ENCODE assay signal across 8 mouse cellular contexts in the genomic region with DNA sequence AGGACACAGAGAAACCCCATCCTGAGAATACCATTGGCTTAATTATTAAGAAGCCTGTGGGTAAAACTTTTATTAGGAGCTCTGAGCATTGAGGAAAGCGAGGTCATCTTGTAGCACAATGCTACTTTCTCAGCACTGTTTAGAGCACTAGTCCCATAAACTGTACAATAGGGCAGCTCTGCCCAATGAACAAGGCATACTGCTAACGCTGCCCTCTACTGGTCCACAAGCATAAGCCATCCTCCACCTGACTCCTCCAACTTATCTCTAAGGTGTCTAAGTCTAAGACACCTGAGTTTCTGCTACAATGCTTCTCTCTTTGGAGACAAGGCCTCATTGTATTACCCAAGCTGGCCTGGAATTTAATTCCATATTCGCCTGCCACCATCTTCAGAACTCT. TPM values are rescaled to one million over a fixed set of nuclear protein-coding genes. Genes with fewer than 3 reads are reported as not detected.
DNase-seq lines count a peak whose midpoint lies in the region; ATAC-seq and TF ChIP-seq lines count a peak whose summit lies in the region.
"Had no signal": no experiment of that assay in that cellular context is flagged by ENCODE, and none has a peak within 500 bp of the region (broad histone marks: within the 10 kb centered on the region; RNA-seq: fewer than 3 reads in every experiment).

No protein-coding gene starts in this region.

- H3K4me3 ChIP-seq in limb, embryonic 14.5 days (replicated peaks; ENCODE audit: low read length) = no peak overlapping the region
- no peak overlapping the region for H3K4me3 ChIP-seq in limb, embryonic 10.5 days
- H3K4me3 ChIP-seq in hindbrain, postnatal 0 days (ENCODE audit: low read length) = no peak overlapping the region

- WGBS in limb, embryonic 14.5 days = 73% methylated on average over 3 of the region's 3 CpGs
- WGBS in limb, embryonic 10.5 days = 78% methylated on average over 3 of the region's 3 CpGs
- 77% methylated on average over 3 of the region's 3 CpGs for WGBS in hindbrain, postnatal 0 days

- H3K9ac ChIP-seq in limb, embryonic 14.5 days (ENCODE audit: low read depth, low read length, severe bottlenecking) = no peak overlapping the region
- no peak overlapping the region for H3K9ac ChIP-seq in hindbrain, postnatal 0 days (replicated peaks; ENCODE audit: low read length)

- H3K27ac ChIP-seq in limb, embryonic 14.5 days (replicated peaks; ENCODE audit: low read depth, low read length) = no peak overlapping the region
- H3K27ac ChIP-seq in limb, embryonic 10.5 days = no peak overlapping the region
- no peak overlapping the region for H3K27ac ChIP-seq in hindbrain, postnatal 0 days
- H3K27ac ChIP-seq: macrophage had no signal

- TF ChIP-seq POLR2A in limb, embryonic 14.5 days (IDR thresholded peaks at IDR 0.05; ENCODE audit: borderline replicate concordance, extremely low read depth, insufficient read depth, insufficient read length) = no peak

- H3K36me3 ChIP-seq in limb, embryonic 14.5 days (ENCODE audit: control insufficient read depth, insufficient read depth, low read length) = peaks cover 82% of the 10 kb centered on the region
- H3K36me3 ChIP-seq in limb, embryonic 10.5 days = peaks cover 93% of the 10 kb centered on the region
- peaks cover 38% of the 10 kb centered on the region for H3K36me3 ChIP-seq in hindbrain, postnatal 0 days (ENCODE audit: insufficient read depth, low read length)

- H3K27me3 ChIP-seq in limb, embryonic 14.5 days (ENCODE audit: control insufficient read depth, insufficient read depth, low read length) = no peaks in the 10 kb centered on the region
- H3K27me3 ChIP-seq in limb, embryonic 10.5 days (ENCODE audit: low read depth, poor library complexity, severe bottlenecking) = no peaks in the 10 kb centered on the region
- H3K27me3 ChIP-seq in hindbrain, postnatal 0 days (ENCODE audit: insufficient read depth, low read length) = no peaks in the 10 kb centered on the region

- peak; percentile 14; the same call in 1 of the 2 replicates for ATAC-seq in limb, embryonic 14.5 days (ENCODE audit: low FRiP score, low read depth)
- ATAC-seq in hindbrain, postnatal 0 days = no peak
- peak; percentile 59; the same call in 1 of the 2 replicates for ATAC-seq in neutrophil, adult 5-6 weeks (ENCODE audit: extremely low read depth, insufficient number of reproducible peaks, low FRiP score, poor library complexity, severe bottlenecking)

- no peak for DNase-seq in limb, embryonic 14.5 days (ENCODE audit: low spot score)
- DNase-seq in limb, embryonic 10.5 days (ENCODE audit: low spot score) = no peak
- DNase-seq in T-cell, adult 2 months (ENCODE audit: low spot score) = peak; percentile 57
- peak; percentile 66 for DNase-seq in hindbrain, postnatal 0 days (ENCODE audit: low spot score)
- DNase-seq in adrenal gland, postnatal 4 days (ENCODE audit: low spot score in 2 of 2) = no peak
- no peak for DNase-seq in gastrocnemius, postnatal 10 days

- no peak overlapping the region for H3K4me2 ChIP-seq in limb, embryonic 14.5 days (replicated peaks; ENCODE audit: low read depth, low read length, severe bottlenecking)
- H3K4me2 ChIP-seq in hindbrain, postnatal 0 days (ENCODE audit: low read depth, low read length) = no peak overlapping the region

- H3K9me3 ChIP-seq in limb, embryonic 14.5 days (ENCODE audit: control insufficient read depth, low read length) = no peaks in the 10 kb centered on the region
- no peaks in the 10 kb centered on the region for H3K9me3 ChIP-seq in limb, embryonic 10.5 days (replicated peaks)
- no peaks in the 10 kb centered on the region for H3K9me3 ChIP-seq in hindbrain, postnatal 0 days (ENCODE audit: low read length)

- H3K4me1 ChIP-seq in limb, embryonic 14.5 days (ENCODE audit: control insufficient read depth, insufficient read depth, low read length) = no peaks in the 10 kb centered on the region
- H3K4me1 ChIP-seq in limb, embryonic 10.5 days = no peaks in the 10 kb centered on the region
- no peaks in the 10 kb centered on the region for H3K4me1 ChIP-seq in hindbrain, postnatal 0 days (ENCODE audit: insufficient read depth, low read length)

- peak; percentile 72 for TF ChIP-seq CTCF in hindbrain, postnatal 0 days (IDR thresholded peaks at IDR 0.05; ENCODE audit: low read depth)

RNA-seq across cellular contexts. Expression of gene Gtpbp2, which starts 9.7 kb away (rescaled TPM):
- polyA plus RNA-seq in limb, embryonic 14.5 days (2012; rRNA removed) = 166 and 177 TPM in 2 replicates
- 29.8 and 38.3 TPM in 2 replicates for polyA plus RNA-seq in limb, embryonic 14.5 days (2014; fragmentation: Nextera tagmentation; extraction: Ambion mirVana)
- 31.8 and 40.6 TPM in 2 replicates for polyA plus RNA-seq in limb, embryonic 10.5 days (2016; fragmentation: Nextera tagmentation; extraction: Ambion mirVana)
- 68.0 and 94.8 TPM in 2 replicates for total RNA-seq in hindbrain, postnatal 0 days (2014; rRNA removed)
- 25.8 and 27.9 TPM in 2 replicates for polyA plus RNA-seq in hindbrain, postnatal 0 days (2015; fragmentation: Nextera tagmentation; extraction: Ambion mirVana)
- total RNA-seq in neutrophil, adult 5-6 weeks (2017) = 181 and 188 TPM in 2 replicates
- 100 to 1,000 TPM; 101 to 116 TPM for total RNA-seq in adrenal gland, postnatal 4 days (2021)
- total RNA-seq in gastrocnemius, postnatal 10 days (2021) = 10 to 100 TPM; 44.9 to 59.2 TPM

RNA-seq across cellular contexts. Expression of gene Mad2l1bp, which starts 17.2 kb away (rescaled TPM):
- 25.4 and 27.9 TPM in 2 replicates for polyA plus RNA-seq in limb, embryonic 14.5 days (2012; rRNA removed)
- 32.1 and 32.7 TPM in 2 replicates for polyA plus RNA-seq in limb, embryonic 14.5 days (2014; fragmentation: Nextera tagmentation; extraction: Ambion mirVana)
- polyA plus RNA-seq in limb, embryonic 10.5 days (2016; fragmentation: Nextera tagmentation; extraction: Ambion mirVana) = 37.7 and 39.2 TPM in 2 replicates
- total RNA-seq in hindbrain, postnatal 0 days (2014; rRNA removed) = 10.2 and 16.2 TPM in 2 replicates
- 17.2 and 17.5 TPM in 2 replicates for polyA plus RNA-seq in hindbrain, postnatal 0 days (2015; fragmentation: Nextera tagmentation; extraction: Ambion mirVana)
- total RNA-seq in neutrophil, adult 5-6 weeks (2017) = 7.1 and 10.6 TPM in 2 replicates
- total RNA-seq in adrenal gland, postnatal 4 days (2021) = 10 to 100 TPM; 18.1 to 18.4 TPM
- total RNA-seq in gastrocnemius, postnatal 10 days (2021) = 10 to 100 TPM; 14.0 to 14.7 TPM

RNA-seq across cellular contexts. Expression of gene Rsph9, which starts 26.5 kb away (rescaled TPM):
- 10.1 and 13.2 TPM in 2 replicates for polyA plus RNA-seq in limb, embryonic 14.5 days (2012; rRNA removed)
- polyA plus RNA-seq in limb, embryonic 14.5 days (2014; fragmentation: Nextera tagmentation; extraction: Ambion mirVana) = 11.8 and 15.0 TPM in 2 replicates
- polyA plus RNA-seq in limb, embryonic 10.5 days (2016; fragmentation: Nextera tagmentation; extraction: Ambion mirVana) = 7.7 and 10.0 TPM in 2 replicates
- total RNA-seq in hindbrain, postnatal 0 days (2014; rRNA removed) = 50.7 and 54.3 TPM in 2 replicates
- polyA plus RNA-seq in hindbrain, postnatal 0 days (2015; fragmentation: Nextera tagmentation; extraction: Ambion mirVana) = 74.7 and 80.0 TPM in 2 replicates
- total RNA-seq in neutrophil, adult 5-6 weeks (2017) = not detected in 2 replicates
- 10 to 100 TPM; 10.2 to 13.4 TPM for total RNA-seq in adrenal gland, postnatal 4 days (2021)
- under 1 TPM; 0.49 to 0.84 TPM for total RNA-seq in gastrocnemius, postnatal 10 days (2021)

RNA-seq across cellular contexts. Expression of gene Polh, which starts 31.9 kb away (rescaled TPM):
- 15.0 and 15.7 TPM in 2 replicates for polyA plus RNA-seq in limb, embryonic 14.5 days (2012; rRNA removed)
- polyA plus RNA-seq in limb, embryonic 14.5 days (2014; fragmentation: Nextera tagmentation; extraction: Ambion mirVana) = 9.2 and 11.7 TPM in 2 replicates
- 11.4 and 11.5 TPM in 2 replicates for polyA plus RNA-seq in limb, embryonic 10.5 days (2016; fragmentation: Nextera tagmentation; extraction: Ambion mirVana)
- 9.7 and 10.5 TPM in 2 replicates for total RNA-seq in hindbrain, postnatal 0 days (2014; rRNA removed)
- polyA plus RNA-seq in hindbrain, postnatal 0 days (2015; fragmentation: Nextera tagmentation; extraction: Ambion mirVana) = 4.7 and 5.5 TPM in 2 replicates
- total RNA-seq in neutrophil, adult 5-6 weeks (2017) = 13.2 and 14.4 TPM in 2 replicates
- total RNA-seq in adrenal gland, postnatal 4 days (2021) = 10 to 100 TPM; 34.9 to 36.8 TPM
- total RNA-seq in gastrocnemius, postnatal 10 days (2021) = 10 to 100 TPM; 13.7 to 14.9 TPM

RNA-seq across cellular contexts. Expression of gene Xpo5, which starts 32.0 kb away (rescaled TPM):
- polyA plus RNA-seq in limb, embryonic 14.5 days (2012; rRNA removed) = 49.7 and 52.8 TPM in 2 replicates
- 45.0 and 48.8 TPM in 2 replicates for polyA plus RNA-seq in limb, embryonic 14.5 days (2014; fragmentation: Nextera tagmentation; extraction: Ambion mirVana)
- polyA plus RNA-seq in limb, embryonic 10.5 days (2016; fragmentation: Nextera tagmentation; extraction: Ambion mirVana) = 72.7 and 78.5 TPM in 2 replicates
- total RNA-seq in hindbrain, postnatal 0 days (2014; rRNA removed) = 54.5 and 56.9 TPM in 2 replicates
- polyA plus RNA-seq in hindbrain, postnatal 0 days (2015; fragmentation: Nextera tagmentation; extraction: Ambion mirVana) = 23.8 and 23.9 TPM in 2 replicates
- total RNA-seq in neutrophil, adult 5-6 weeks (2017) = 30.9 and 37.5 TPM in 2 replicates
- 10 to 100 TPM; 72.0 to 74.6 TPM for total RNA-seq in adrenal gland, postnatal 4 days (2021)
- total RNA-seq in gastrocnemius, postnatal 10 days (2021) = 10 to 100 TPM; 15.8 to 18.8 TPM

Comparison
In these comparisons a context has a peak if more than half of its experiments do, and no peak if none do; other contexts are left out.
1. DNase-seq: peak in T-cell, adult 2 months (single experiment) and hindbrain, postnatal 0 days (single experiment); none in limb, embryonic 14.5 days (single experiment), limb, embryonic 10.5 days (single experiment), adrenal gland, postnatal 4 days (0 of 2) and gastrocnemius, postnatal 10 days (single experiment).